Mouse (Mus musculus) lung, postnatal 0 days (tissue): Measurements from ENCODE around the gene Stk11. TPM values are rescaled to one million over a fixed set of nuclear protein-coding genes. Genes with fewer than 3 reads are reported as not detected.

Experiments
- ATAC-seq: fragments of 200-750 bp; cut with Nextera tagmentation; 2 replicates; pipeline ENCODE4 v1.8.0; 2017; ENCODE audit warnings: moderate library complexity
- DNase-seq: peaks from one replicate; pipeline ENCODE4 v3.0.0-alpha.2; 2016; ENCODE audit warnings: low spot score
- H3K27ac ChIP-seq: fragments of 300-500 bp; sonication (generic); 2 replicates; pipeline ENCODE4 v1.5.1; 2014; ENCODE audit warnings: antibody characterized with exemption, mild to moderate bottlenecking, low read length, mixed read lengths
- H3K27me3 ChIP-seq: fragments of 300-500 bp; sonication (generic); replicated peaks from 2 replicates; pipeline ENCODE4 v1.6.1; 2014; ENCODE audit warnings: low read length, mixed read lengths; ENCODE audit not compliant: insufficient read depth
- H3K36me3 ChIP-seq: fragments of 300-500 bp; sonication (generic); 2 replicates; pipeline ENCODE4 v1.6.1; 2014; ENCODE audit warnings: low read length, mixed read lengths; ENCODE audit not compliant: insufficient read depth
- H3K4me1 ChIP-seq: fragments of 300-500 bp; sonication (generic); 2 replicates; pipeline ENCODE4 v1.6.1; 2014; ENCODE audit warnings: antibody characterized with exemption, low read depth, low read length, mixed read lengths; ENCODE audit not compliant: insufficient read depth
- H3K4me2 ChIP-seq: fragments of 300-500 bp; sonication (generic); replicated peaks from 2 replicates; pipeline ENCODE4 v1.6.1; 2014; ENCODE audit warnings: low read depth, mild to moderate bottlenecking, low read length, moderate library complexity, mixed read lengths
- H3K4me3 ChIP-seq: fragments of 300-500 bp; sonication (generic); 2 replicates; pipeline ENCODE4 v1.5.1; 2014; ENCODE audit warnings: low read depth, low read length
- H3K9ac ChIP-seq: fragments of 300-500 bp; sonication (generic); replicated peaks from 2 replicates; pipeline ENCODE4 v1.6.1; 2014; ENCODE audit warnings: low read depth, mild to moderate bottlenecking
- H3K9me3 ChIP-seq: fragments of 300-500 bp; sonication (generic); 2 replicates; pipeline ENCODE4 v1.6.1; 2016; ENCODE audit warnings: low read length, mixed read lengths
- CTCF ChIP-seq: IDR thresholded peaks from 2 replicates; pipeline ENCODE4 v1.5.1; 2016; ENCODE audit warnings: antibody characterized with exemption, mild to moderate bottlenecking
- EP300 ChIP-seq: IDR thresholded peaks from 2 replicates; pipeline ENCODE4 v1.6.1; 2016; ENCODE audit warnings: antibody characterized with exemption, mild to moderate bottlenecking, control low read depth
- WGBS: fragments of 180-500 bp; shearing (Covaris S2); extraction: QIAGEN DNeasy Blood & Tissue Kit; methylation state at CpG from one replicate; pipeline ENCODE4 v1.1.7; 2014; 5-methylcytosine and 5-hydroxymethylcytosine counted together
- polyA plus RNA-seq: library from polyadenylated mRNA; unstranded; fragments of >200 nt; fragmentation: Nextera tagmentation; extraction: Ambion mirVana; gene quantifications from 2 replicates; pipeline ENCODE4 v1.2.1, GENCODE M21; 2015

Stk11 gene
- polyA plus RNA-seq, 1 experiment from 2014 or later: 19.0 TPM

GRCm38 (mm10) chr10:80141243-80141642, 25.6 kb downstream of the Stk11 start:
- peak overlapping the region; percentile 23; the same call in 1 of the 2 replicates for H3K9ac ChIP-seq
- H3K36me3 ChIP-seq: no peaks in the 10 kb centered on the region
- H3K4me2 ChIP-seq: peak overlapping the region; percentile 87
- DNase-seq (peak; percentile 98), ATAC-seq (peak; percentile 79)
- peak; percentile 58 for TF ChIP-seq EP300
- TF ChIP-seq CTCF: peak; percentile 80
- H3K27me3 ChIP-seq: peaks cover 15% of the 10 kb centered on the region
- peak overlapping the region; percentile 82 for H3K27ac ChIP-seq
- under 1% methylated on average over 29 of the region's 29 CpGs for WGBS
- peaks cover 18% of the 10 kb centered on the region; the same call in 1 of the 2 replicates for H3K4me1 ChIP-seq
- peak overlapping the region; percentile 26; the same call in 1 of the 2 replicates for H3K4me3 ChIP-seq
- H3K9me3 ChIP-seq: no peaks in the 10 kb centered on the region

GRCm38 (mm10) chr10:80141786-80142529, 26.4 kb downstream of the Stk11 start:
- Histone ChIP-seq H3K4me1 (peaks cover 22% of the 10 kb centered on the region; the same call in 1 of the 2 replicates), H3K27ac (peak overlapping the region; percentile 92), H3K4me3 (peak overlapping the region; percentile 66), H3K9ac (peak overlapping the region; percentile 70), H3K36me3 (no peaks in the 10 kb centered on the region), H3K27me3 (peaks cover 15% of the 10 kb centered on the region), H3K9me3 (no peaks in the 10 kb centered on the region), H3K4me2 (peak overlapping the region; percentile 87)
- TF ChIP-seq CTCF (no peak; the same call in 1 of the 2 replicates), EP300 (no peak; the same call in 1 of the 2 replicates)
- DNase-seq: peak; percentile 100
- under 1% methylated on average over 43 of the region's 43 CpGs for WGBS
- peak; percentile 87 for ATAC-seq

- WGBS: under 1% methylated on average over 15 of the region's 15 CpGs
- ATAC-seq: no peak
These were observed 26.9 kb downstream of the Stk11 start for GRCm38 (mm10) chr10:80142530-80142925.

GRCm38 (mm10) chr10:80143664-80144063, 28.1 kb downstream of the Stk11 start:
- H3K4me1 ChIP-seq: peaks cover 18% of the 10 kb centered on the region; the same call in 1 of the 2 replicates
- no peak overlapping the region for H3K4me2 ChIP-seq
- no peak overlapping the region for H3K9ac ChIP-seq
- no peak for TF ChIP-seq EP300
- no peak for TF ChIP-seq CTCF
- no peak for ATAC-seq
- H3K27me3 ChIP-seq: peaks cover 7% of the 10 kb centered on the region; the same call in 1 of the 2 replicates
- no peak overlapping the region for H3K27ac ChIP-seq
- WGBS: 93% methylated on average over 7 of the region's 7 CpGs
- H3K36me3 ChIP-seq: no peaks in the 10 kb centered on the region
- no peak for DNase-seq
- H3K9me3 ChIP-seq: no peaks in the 10 kb centered on the region
- no peak overlapping the region for H3K4me3 ChIP-seq

More at GRCm38 (mm10) chr10:80142530-80142925, 26.9 kb downstream of the Stk11 start:
- peak overlapping the region; percentile 87 for H3K4me2 ChIP-seq
- peak overlapping the region; percentile 66 for H3K4me3 ChIP-seq
- peaks cover 11% of the 10 kb centered on the region for H3K27me3 ChIP-seq
- no peaks in the 10 kb centered on the region for H3K36me3 ChIP-seq
- peak; percentile 56 for DNase-seq
- no peak for TF ChIP-seq CTCF
- no peak for TF ChIP-seq EP300
- H3K9me3 ChIP-seq: no peaks in the 10 kb centered on the region
- H3K9ac ChIP-seq: peak overlapping the region; percentile 70
- H3K4me1 ChIP-seq: peaks cover 22% of the 10 kb centered on the region; the same call in 1 of the 2 replicates
- peak overlapping the region; percentile 92 for H3K27ac ChIP-seq

GRCm38 (mm10) chr10:80144159-80144558, 28.6 kb downstream of the Stk11 start:
- no peak for DNase-seq
- ATAC-seq: no peak
- Histone ChIP-seq H3K27me3 (peaks cover 7% of the 10 kb centered on the region; the same call in 1 of the 2 replicates), H3K9me3 (no peaks in the 10 kb centered on the region), H3K27ac (no peak overlapping the region), H3K4me1 (peaks cover 18% of the 10 kb centered on the region; the same call in 1 of the 2 replicates), H3K9ac (no peak overlapping the region), H3K4me3 (no peak overlapping the region), H3K4me2 (no peak overlapping the region), H3K36me3 (no peaks in the 10 kb centered on the region)
- TF ChIP-seq EP300: no peak
- WGBS: 90% methylated on average over 12 of the region's 12 CpGs
